Mouse (Mus musculus) pancreas, adult 10 weeks (tissue): ENCODE data around the gene Kcnab3. TPM values are rescaled to one million over a fixed set of nuclear protein-coding genes. Genes with fewer than 3 reads are reported as not detected.

Source experiments
- polyA plus RNA-seq: library from polyadenylated mRNA; stranded (reverse); fragments of 350-450 nt; fragmentation: Illumina TruSeq; extraction: RNeasy Lipid Tissue Mini Kit (QIAGEN cat#74804); gene quantifications from one replicate; pipeline ENCODE4 v1.2.3, GENCODE M21; 2015; ENCODE audit warnings: low read depth, low replicate concordance; ENCODE audit not compliant: insufficient read depth

Kcnab3 gene
- 2.4 TPM for polyA plus RNA-seq

GRCm38 (mm10) chr11:69325628-69326407 is at the start of gene Kcnab3:
Gene Kcnab3 (plus strand): TSS chr11:69326258.

DNA sequence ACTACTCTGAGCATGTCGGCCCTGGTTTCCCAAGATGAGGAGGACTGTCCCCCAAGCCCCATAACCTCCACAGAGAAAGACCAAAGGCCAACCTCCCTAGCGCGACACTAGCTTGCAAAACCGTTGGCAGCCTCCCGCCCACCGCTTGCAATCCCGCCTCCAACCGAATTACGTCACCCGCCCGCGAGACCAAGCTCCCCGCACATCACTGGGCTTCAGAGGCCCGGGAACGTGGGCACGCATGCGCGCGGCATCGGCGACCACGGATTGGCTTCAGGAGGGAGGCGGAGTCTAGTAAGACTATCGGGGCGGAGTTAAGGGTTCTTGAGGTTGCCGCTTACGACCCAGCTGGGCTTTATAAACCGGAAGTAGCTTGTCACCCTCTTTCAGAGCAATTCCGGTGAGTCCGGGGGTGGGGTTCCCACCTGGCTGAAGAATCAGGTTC is 2.4 kb upstream of the Kcnab3 start, which contains the start of the genes Cntrob and Trappc1:
TSS of gene Cntrob (minus strand) at position 109 of the 445 bp plus-strand sequence.
TSS of gene Trappc1 (plus strand) at position 314 of the 445 bp plus-strand sequence.

DNA sequence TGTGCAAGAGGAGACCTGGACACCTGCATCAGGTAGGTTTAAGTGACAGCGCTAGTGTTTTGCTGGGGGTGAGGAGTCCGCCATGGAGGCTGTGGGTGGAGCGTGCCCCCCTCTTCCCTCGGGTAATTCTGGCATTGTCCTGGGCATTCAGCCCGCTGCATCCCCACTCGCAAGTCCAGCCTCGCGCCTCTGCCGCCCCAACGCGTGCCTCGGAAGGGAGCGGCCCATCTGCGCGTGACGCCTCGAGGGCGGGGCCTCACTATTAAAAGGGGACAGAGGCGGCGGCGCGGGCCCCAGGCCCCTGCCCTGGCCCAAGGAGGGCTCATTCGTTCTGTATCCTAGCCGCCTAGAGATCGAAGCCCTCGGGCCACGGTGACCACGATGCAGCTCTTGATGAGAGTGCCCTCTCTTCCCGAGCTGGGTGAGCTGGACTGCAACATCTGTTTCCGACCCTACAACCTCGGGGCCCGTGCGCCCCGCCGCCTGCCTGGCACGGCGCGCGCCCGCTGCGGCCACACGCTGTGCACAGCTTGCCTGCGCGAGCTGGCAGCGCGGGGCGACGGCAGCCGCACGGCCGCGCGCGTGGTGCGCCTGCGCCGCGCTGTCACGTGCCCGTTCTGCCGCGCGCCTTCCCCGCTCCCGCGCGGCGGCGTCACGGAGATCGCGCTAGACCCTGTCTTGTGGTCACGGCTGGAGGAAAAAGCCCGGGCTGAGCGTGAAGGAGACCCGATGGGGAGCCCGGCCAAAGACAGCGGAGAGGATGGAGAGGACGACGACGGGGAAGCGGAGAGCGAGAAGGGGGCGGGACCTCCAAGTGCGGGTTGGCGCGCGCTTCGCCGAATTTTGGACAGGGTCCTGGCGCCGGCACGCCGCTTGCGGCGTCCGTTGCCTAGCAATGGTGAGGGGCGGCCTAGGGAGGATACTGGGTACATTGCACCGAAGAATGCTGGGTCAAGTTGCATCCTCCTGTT is 14.4 kb downstream of the Kcnab3 start, which contains the start of gene Rnf227:
TSS of gene Rnf227 (plus strand) at position 301 of the 971 bp plus-strand sequence.

GRCm38 (mm10) chr11:69369215-69369989 is 43.3 kb downstream of the Kcnab3 start, which contains the start of gene Chd3:
Gene Chd3 (minus strand): TSS chr11:69369406.

Other genes starting within 250 kb of the Kcnab3 start
- gene Vamp2, start 237.8 kb upstream of the Kcnab3 start, polyA plus RNA-seq = 45.5 TPM
- gene Per1, start 231.0 kb upstream of the Kcnab3 start, polyA plus RNA-seq = 11.2 TPM
- gene Hes7, start 205.9 kb upstream of the Kcnab3 start, polyA plus RNA-seq = not detected
- not detected for gene 9130213A22Rik, start 203.7 kb upstream of the Kcnab3 start, polyA plus RNA-seq
- gene Aloxe3, start 200.4 kb upstream of the Kcnab3 start, polyA plus RNA-seq = not detected
- not detected for gene Alox12b, start 169.3 kb upstream of the Kcnab3 start, polyA plus RNA-seq
- gene Alox8, start 128.4 kb upstream of the Kcnab3 start, polyA plus RNA-seq = not detected
- not detected for gene Gucy2e, start 89.2 kb upstream of the Kcnab3 start, polyA plus RNA-seq
- 3.1 TPM for gene Cntrob, start 2.5 kb upstream of the Kcnab3 start, polyA plus RNA-seq
- 24.2 TPM for gene Trappc1, start 2.3 kb upstream of the Kcnab3 start, polyA plus RNA-seq
- 0.90 TPM for gene Rnf227, start 14.2 kb downstream of the Kcnab3 start, polyA plus RNA-seq
- gene Chd3, start 43.1 kb downstream of the Kcnab3 start, polyA plus RNA-seq = 20.2 TPM
- gene Naa38, start 69.2 kb downstream of the Kcnab3 start, polyA plus RNA-seq = 38.8 TPM
- 7.7 TPM for gene Cyb5d1, start 69.4 kb downstream of the Kcnab3 start, polyA plus RNA-seq
- 12.1 TPM for gene Tmem88, start 72.0 kb downstream of the Kcnab3 start, polyA plus RNA-seq
- gene Kdm6b, start 87.4 kb downstream of the Kcnab3 start, polyA plus RNA-seq = 6.6 TPM
- 0.07 TPM for gene Dnah2, start 222.9 kb downstream of the Kcnab3 start, polyA plus RNA-seq
- 1.1 TPM for gene Efnb3, start 233.9 kb downstream of the Kcnab3 start, polyA plus RNA-seq